Mouse (Mus musculus) midbrain, embryonic 14.5 days (tissue): ENCODE data around the gene Meis2. TPM values are rescaled to one million over a fixed set of nuclear protein-coding genes. Genes with fewer than 3 reads are reported as not detected.

Source experiments
- ATAC-seq: fragments of 200-750 bp; cut with Nextera tagmentation; 2 replicates; pipeline ENCODE4 v1.8.0; 2017; ENCODE audit warnings: moderate number of reproducible peaks, moderate library complexity; ENCODE audit not compliant: low FRiP score, low TSS enrichment
- DNase-seq: peaks from one replicate; pipeline ENCODE4 v3.0.0-alpha.2; 2015
- H3K27ac ChIP-seq: fragments of 300-500 bp; sonication (generic); replicated peaks from 2 replicates; pipeline ENCODE4 v1.5.1; 2014; ENCODE audit warnings: mild to moderate bottlenecking, low read depth, low read length, moderate library complexity
- H3K27me3 ChIP-seq: fragments of 300-500 bp; sonication (generic); 2 replicates; pipeline ENCODE4 v1.6.1; 2014; ENCODE audit warnings: low read length, control low read depth, mixed read lengths; ENCODE audit not compliant: control insufficient read depth, insufficient read depth
- H3K36me3 ChIP-seq: fragments of 300-500 bp; sonication (generic); 2 replicates; pipeline ENCODE4 v1.6.1; 2014; ENCODE audit warnings: low read length, control low read depth; ENCODE audit not compliant: control insufficient read depth, insufficient read depth
- H3K4me1 ChIP-seq: fragments of 300-500 bp; sonication (generic); 2 replicates; pipeline ENCODE4 v1.6.1; 2014; ENCODE audit warnings: mild to moderate bottlenecking, antibody characterized with exemption, low read length, control low read depth; ENCODE audit not compliant: control insufficient read depth, insufficient read depth
- H3K4me2 ChIP-seq: fragments of 300-500 bp; sonication (generic); 2 replicates; pipeline ENCODE4 v1.6.1; 2014; ENCODE audit warnings: mild to moderate bottlenecking, low read length, moderate library complexity
- H3K4me3 ChIP-seq: fragments of 300-500 bp; sonication (generic); replicated peaks from 2 replicates; pipeline ENCODE4 v1.5.1; 2014; ENCODE audit warnings: low read depth, low read length
- H3K9ac ChIP-seq: fragments of 300-500 bp; sonication (generic); replicated peaks from 2 replicates; pipeline ENCODE4 v1.6.1; 2014; ENCODE audit warnings: mild to moderate bottlenecking, low read length, moderate library complexity
- H3K9me3 ChIP-seq: fragments of 300-500 bp; sonication (generic); 2 replicates; pipeline ENCODE4 v1.6.1; 2016; ENCODE audit warnings: low read length, control low read depth, mixed read lengths; ENCODE audit not compliant: control insufficient read depth
- WGBS: fragments of 180-500 bp; shearing (Covaris S2); extraction: QIAGEN DNeasy Blood & Tissue Kit; methylation state at CpG from one replicate; pipeline ENCODE4 v1.1.7; 2014; 5-methylcytosine and 5-hydroxymethylcytosine counted together
- polyA plus RNA-seq: library from polyadenylated mRNA; unstranded; fragments of >200 nt; fragmentation: Nextera tagmentation; extraction: Ambion mirVana; gene quantifications from 2 replicates; pipeline ENCODE4 v1.2.1, GENCODE M21; 2014

The Meis2 gene
- polyA plus RNA-seq, 1 experiment from 2014 or later, result 84.9 TPM

GRCm38 (mm10) chr2:115895256-115895655, 170.4 kb downstream of the Meis2 start:
- no peak overlapping the region for H3K4me3 ChIP-seq
- DNase-seq (no peak), ATAC-seq (no peak)
- no peaks in the 10 kb centered on the region for H3K36me3 ChIP-seq
- H3K4me1 ChIP-seq, result peaks cover 29% of the 10 kb centered on the region
- H3K9ac ChIP-seq, result no peak overlapping the region
- H3K27me3 ChIP-seq, result no peaks in the 10 kb centered on the region
- H3K9me3 ChIP-seq, result no peaks in the 10 kb centered on the region
- no peak overlapping the region for H3K4me2 ChIP-seq
- 61% methylated on average over 2 of the region's 2 CpGs for WGBS
- 0 out of 2 replicates have a peak overlapping the region, but pooled peaks have one; percentile 1 for H3K27ac ChIP-seq

GRCm38 (mm10) chr2:115893113-115893512, 172.5 kb downstream of the Meis2 start:
- no peak for DNase-seq
- no peaks in the 10 kb centered on the region for H3K27me3 ChIP-seq

GRCm38 (mm10) chr2:115890715-115891114, 174.9 kb downstream of the Meis2 start:
- Histone ChIP-seq H3K9ac (no peak overlapping the region), H3K4me3 (no peak overlapping the region), H3K9me3 (no peaks in the 10 kb centered on the region), H3K27me3 (no peaks in the 10 kb centered on the region), H3K4me1 (peaks cover 4% of the 10 kb centered on the region; the same call in 1 of the 2 replicates), H3K36me3 (no peaks in the 10 kb centered on the region), H3K4me2 (no peak overlapping the region), H3K27ac (no peak overlapping the region)
- WGBS, result 78% methylated on average over 2 of the region's 2 CpGs
- DNase-seq (no peak), ATAC-seq (no peak)

More at GRCm38 (mm10) chr2:115893113-115893512, 172.5 kb downstream of the Meis2 start:
- Histone ChIP-seq H3K4me2 (no peak overlapping the region), H3K9me3 (no peaks in the 10 kb centered on the region), H3K27ac (no peak overlapping the region), H3K36me3 (no peaks in the 10 kb centered on the region), H3K9ac (no peak overlapping the region), H3K4me1 (peaks cover 17% of the 10 kb centered on the region), H3K4me3 (no peak overlapping the region)
- no peak for ATAC-seq
- 83% methylated on average over 6 of the region's 6 CpGs for WGBS

GRCm38 (mm10) chr2:115890030-115890429, 175.6 kb downstream of the Meis2 start:
- Histone ChIP-seq H3K4me1 (no peaks in the 10 kb centered on the region; the same call in 1 of the 2 replicates), H3K9ac (no peak overlapping the region), H3K36me3 (0 out of 2 replicates have a peak, but pooled peaks cover 3% of the 10 kb centered on the region), H3K9me3 (no peaks in the 10 kb centered on the region), H3K27me3 (no peaks in the 10 kb centered on the region), H3K4me3 (no peak overlapping the region), H3K4me2 (no peak overlapping the region), H3K27ac (no peak overlapping the region)
- no peak for ATAC-seq
- WGBS, result 94% methylated on average over 3 of the region's 3 CpGs
- no peak for DNase-seq

DNA sequence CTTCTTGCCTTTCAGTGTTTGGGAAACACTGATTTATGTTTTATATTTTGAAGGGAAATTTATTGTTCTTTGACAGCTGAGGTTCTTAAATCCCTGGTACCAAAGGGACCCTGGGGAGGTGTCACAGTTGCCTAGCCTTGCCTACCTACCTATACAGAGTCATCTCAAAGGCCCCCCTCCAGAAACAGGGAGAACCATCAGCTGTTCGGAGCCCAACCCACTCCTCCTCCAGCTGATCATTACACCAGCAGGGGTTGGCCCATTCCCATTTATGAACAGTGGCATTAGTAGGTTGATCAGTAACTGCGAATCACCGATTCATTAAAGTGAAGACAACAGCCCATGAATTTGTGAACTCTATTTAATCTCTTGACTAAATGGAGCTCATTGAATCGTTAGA, 176.4 kb downstream of the Meis2 start:
- H3K4me2 ChIP-seq, result no peak overlapping the region
- ATAC-seq, result no peak
- no peaks in the 10 kb centered on the region for H3K27me3 ChIP-seq
- 86% methylated on average over 4 of the region's 4 CpGs for WGBS
- H3K27ac ChIP-seq, result no peak overlapping the region
- no peak overlapping the region for H3K9ac ChIP-seq
- H3K4me1 ChIP-seq, result 0 out of 2 replicates have a peak, but pooled peaks cover 7% of the 10 kb centered on the region
- no peak for DNase-seq
- H3K9me3 ChIP-seq, result no peaks in the 10 kb centered on the region
- H3K4me3 ChIP-seq, result no peak overlapping the region
- H3K36me3 ChIP-seq, result 0 out of 2 replicates have a peak, but pooled peaks cover 3% of the 10 kb centered on the region

- H3K4me1 ChIP-seq, result peaks cover 14% of the 10 kb centered on the region; the same call in 1 of the 2 replicates
- DNase-seq, result no peak
- H3K9ac ChIP-seq, result no peak overlapping the region
- H3K4me2 ChIP-seq, result no peak overlapping the region
- no peaks in the 10 kb centered on the region for H3K27me3 ChIP-seq
- WGBS, result 90% methylated on average over 5 of the region's 5 CpGs
- H3K27ac ChIP-seq, result no peak overlapping the region
- 0 out of 2 replicates have a peak, but pooled peaks cover 3% of the 10 kb centered on the region for H3K36me3 ChIP-seq
- ATAC-seq, result no peak
- no peaks in the 10 kb centered on the region for H3K9me3 ChIP-seq
- H3K4me3 ChIP-seq, result no peak overlapping the region
Observed at GRCm38 (mm10) chr2:115888336-115889077, 177.1 kb downstream of the Meis2 start.

GRCm38 (mm10) chr2:115887631-115888030, 178.0 kb downstream of the Meis2 start:
- WGBS, result 86% methylated on average over 1 of the region's 1 CpGs
- no peak overlapping the region for H3K4me3 ChIP-seq
- DNase-seq, result no peak
- H3K4me2 ChIP-seq, result no peak overlapping the region
- no peak overlapping the region for H3K27ac ChIP-seq
- no peak for ATAC-seq
- H3K36me3 ChIP-seq, result 0 out of 2 replicates have a peak, but pooled peaks cover 3% of the 10 kb centered on the region
- H3K9ac ChIP-seq, result no peak overlapping the region
- no peaks in the 10 kb centered on the region for H3K27me3 ChIP-seq
- H3K9me3 ChIP-seq, result no peaks in the 10 kb centered on the region
- peaks cover 16% of the 10 kb centered on the region; the same call in 1 of the 2 replicates for H3K4me1 ChIP-seq

GRCm38 (mm10) chr2:115884184-115884583, 181.5 kb downstream of the Meis2 start:
- no peaks in the 10 kb centered on the region for H3K27me3 ChIP-seq
- H3K27ac ChIP-seq, result 0 out of 2 replicates have a peak overlapping the region, but pooled peaks have one; percentile 20
- 23% methylated on average over 9 of the region's 9 CpGs for WGBS
- H3K9me3 ChIP-seq, result no peaks in the 10 kb centered on the region
- no peak overlapping the region for H3K4me3 ChIP-seq
- DNase-seq (peak; percentile 77), ATAC-seq (no peak)
- 0 out of 2 replicates have a peak, but pooled peaks cover 3% of the 10 kb centered on the region for H3K36me3 ChIP-seq
- H3K9ac ChIP-seq, result no peak overlapping the region
- peaks cover 16% of the 10 kb centered on the region; the same call in 1 of the 2 replicates for H3K4me1 ChIP-seq
- H3K4me2 ChIP-seq, result no peak overlapping the region
